Comparison of ENCODE assay signal across 10 mouse cellular contexts in the genomic region with DNA sequence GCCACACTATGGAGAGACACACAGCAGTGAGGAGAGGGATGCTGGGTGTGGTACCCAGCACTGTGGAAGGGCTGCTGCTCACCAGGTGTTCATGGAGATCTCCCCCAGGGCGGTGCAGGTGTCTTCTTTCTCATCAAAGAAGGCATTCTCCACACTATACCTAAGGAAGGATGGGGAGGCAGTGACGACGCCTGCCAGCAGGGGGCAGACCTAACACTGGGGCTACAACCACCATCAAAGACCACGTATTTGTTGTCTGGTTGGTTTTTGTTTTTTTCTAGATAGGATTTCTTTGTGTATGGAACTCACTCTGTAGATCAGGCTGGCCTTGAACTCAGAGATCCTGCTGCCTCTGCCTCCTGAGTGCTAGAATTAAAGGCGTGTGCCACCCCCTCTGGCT. TPM values are rescaled to one million over a fixed set of nuclear protein-coding genes. Genes with fewer than 3 reads are reported as not detected.
A peak's percentile ranks its signal among the peaks of the same experiment; 100 is the strongest.
DNase-seq lines count a peak whose midpoint lies in the region; TF ChIP-seq lines count a peak whose summit lies in the region.
"Had no signal": no experiment of that assay in that cellular context is flagged by ENCODE, and none has a peak within 500 bp of the region (broad histone marks: within the 10 kb centered on the region; RNA-seq: fewer than 3 reads in every experiment).

No protein-coding gene starts in this region.

- peak; percentile 64; the same call in 1 of the 2 replicates for TF ChIP-seq CTCF in cerebellum, adult 2 months (IDR thresholded peaks at IDR 0.05; ENCODE audit: borderline replicate concordance, insufficient read depth, low read depth, low read length)

- no peak overlapping the region for H3K4me3 ChIP-seq in cerebellum, adult 2 months (replicated peaks; ENCODE audit: insufficient read depth, low read depth, low read length)
- H3K4me3 ChIP-seq: myocyte had no signal

- H3K27me3 ChIP-seq in cerebellum, adult 2 months (ENCODE audit: control insufficient read depth, insufficient read depth, low read length): no peaks in the 10 kb centered on the region
- H3K27me3 ChIP-seq: Patski had no signal

- TF ChIP-seq POLR2A in cerebellum, adult 2 months (IDR thresholded peaks at IDR 0.05; ENCODE audit: borderline replicate concordance, insufficient read depth, low read length): no peak

- WGBS in cerebellum, adult 2 months: 46% methylated on average over 5 of the region's 5 CpGs

- H3K27ac ChIP-seq in cerebellum, adult 2 months (ENCODE audit: insufficient read depth, low read length): no peak overlapping the region

- H3K4me1 ChIP-seq in cerebellum, adult 2 months (ENCODE audit: control insufficient read depth, insufficient read depth, low read length): peaks cover 5% of the 10 kb centered on the region

- intact Hi-C loops in left cerebral cortex, postnatal 4 days (cut with DNase I): no loop called here

- DNase-seq in cerebellum, adult 2 months: no peak
- no peak for DNase-seq in cerebellum, adult 8-10 months
- peak; percentile 29 for DNase-seq in left cerebral cortex, postnatal 4 days
- DNase-seq in left cerebral cortex, adult 11 months (ENCODE audit: low spot score): no peak
- DNase-seq in adrenal gland, postnatal 25 days: peak; percentile 65
- peak; percentile 68 for DNase-seq in heart, postnatal 4 days
- peak; percentile 46 to 72 for DNase-seq in lung, postnatal 4 days
- DNase-seq in thymus, postnatal 14 days: peak; percentile 87

RNA-seq across cellular contexts. Expression of a gene that starts 6.4 kb away (rescaled TPM):
- 150 and 151 TPM in 2 replicates for polyA plus RNA-seq in cerebellum, adult 2 months (2012; rRNA removed)
- 100 to 1,000 TPM; 161 to 176 TPM for total RNA-seq in left cerebral cortex, postnatal 4 days (2021)
- 100 and 141 TPM in 2 replicates for total RNA-seq in adrenal gland, postnatal 25 days (2021)
- 10 to 100 TPM; 64.6 to 67.1 TPM for total RNA-seq in heart, postnatal 4 days (2021)

RNA-seq across cellular contexts. Expression of a gene that starts 8.4 kb away (rescaled TPM):
- polyA plus RNA-seq in cerebellum, adult 2 months (2012; rRNA removed): 4.9 and 5.6 TPM in 2 replicates
- 1 to 10 TPM; 4.0 to 4.1 TPM for total RNA-seq in left cerebral cortex, postnatal 4 days (2021)
- 2.4 and 2.5 TPM in 2 replicates for total RNA-seq in adrenal gland, postnatal 25 days (2021)
- 1 to 10 TPM; 3.7 to 4.3 TPM for total RNA-seq in heart, postnatal 4 days (2021)

RNA-seq across cellular contexts. Expression of a gene that starts 11.5 kb away (rescaled TPM):
- polyA plus RNA-seq in cerebellum, adult 2 months (2012; rRNA removed): 71.2 and 79.1 TPM in 2 replicates
- total RNA-seq in left cerebral cortex, postnatal 4 days (2021): 1 to 10 TPM; 2.6 to 3.8 TPM
- 13.6 TPM in 2 replicates for total RNA-seq in adrenal gland, postnatal 25 days (2021)
- total RNA-seq in heart, postnatal 4 days (2021): under 1 TPM; 0.43 to 0.54 TPM
- polyA plus RNA-seq: myocyte, Patski had no signal

RNA-seq across cellular contexts. Expression of a gene that starts 14.3 kb away (rescaled TPM):
- 35.3 and 40.1 TPM in 2 replicates for polyA plus RNA-seq in cerebellum, adult 2 months (2012; rRNA removed)
- 10 to 100 TPM; 35.3 to 41.1 TPM for total RNA-seq in left cerebral cortex, postnatal 4 days (2021)
- total RNA-seq in adrenal gland, postnatal 25 days (2021): 81.1 and 98.6 TPM in 2 replicates
- total RNA-seq in heart, postnatal 4 days (2021): 10 to 100 TPM; 60.1 to 72.3 TPM

RNA-seq across cellular contexts. Expression of a gene that starts 20.7 kb away (rescaled TPM):
- 0.40 and 0.61 TPM in 2 replicates for polyA plus RNA-seq in cerebellum, adult 2 months (2012; rRNA removed)
- total RNA-seq in left cerebral cortex, postnatal 4 days (2021): 1 to 10 TPM; 1.2 to 2.4 TPM
- total RNA-seq in adrenal gland, postnatal 25 days (2021): 2.6 and 2.9 TPM in 2 replicates
- 1 to 10 TPM; 1.1 to 1.2 TPM for total RNA-seq in heart, postnatal 4 days (2021)

Comparison
In these comparisons a context has a peak if more than half of its experiments do, and no peak if none do; other contexts are left out.
1. DNase-seq: peak in left cerebral cortex, postnatal 4 days (single experiment), adrenal gland, postnatal 25 days (single experiment), heart, postnatal 4 days (single experiment), lung, postnatal 4 days (2 of 2) and thymus, postnatal 14 days (single experiment); none in cerebellum, adult 2 months (0 of 2), cerebellum, adult 8-10 months (single experiment) and left cerebral cortex, adult 11 months (single experiment).